Mouse (Mus musculus) Muller cell, postnatal 12 days (primary cell): Measurements from ENCODE around the gene Zwilch.
A peak's percentile ranks its signal among the peaks of the same experiment; 100 is the strongest.
"Not testable (repeated sequence)": the region's sequence is repeated elsewhere in the genome, so short reads cannot be mapped to it uniquely, and the experiment has no call there.

ENCODE experiments used
- DNase-seq: peaks from one replicate; pipeline ENCODE4 v3.0.0-alpha.2; 2015; ENCODE audit errors: inconsistent ontology term

Gene Zwilch

GRCm38 (mm10) chr9:64172816-64173665 is at the start of gene Zwilch, which contains the start of gene Rpl4:
Gene Zwilch, minus strand, starts transcription at chr9:64173104.
Gene Rpl4, plus strand, starts transcription at chr9:64173375.
- peak; percentile 97 for DNase-seq

- no peak for DNase-seq
Measured at GRCm38 (mm10) chr9:64222098-64222497, 49.2 kb upstream of the Zwilch start.

- DNase-seq: no peak
Measured at GRCm38 (mm10) chr9:64221480-64221879, 48.6 kb upstream of the Zwilch start.

- DNase-seq: no peak
Measured at GRCm38 (mm10) chr9:64220603-64221002, 47.7 kb upstream of the Zwilch start.

- DNase-seq: no peak
Measured at GRCm38 (mm10) chr9:64219772-64220420, 47.0 kb upstream of the Zwilch start.

GRCm38 (mm10) chr9:64219305-64219704 is 46.4 kb upstream of the Zwilch start:
- DNase-seq: no peak

- DNase-seq: no peak
Measured at GRCm38 (mm10) chr9:64217887-64218286, 45.0 kb upstream of the Zwilch start.

GRCm38 (mm10) chr9:64216641-64217040 is 43.7 kb upstream of the Zwilch start:
- DNase-seq: peak; percentile 32

- DNase-seq: no peak
Measured at GRCm38 (mm10) chr9:64216090-64216489, 43.2 kb upstream of the Zwilch start.

- DNase-seq: no peak
Measured at GRCm38 (mm10) chr9:64214452-64214851, 41.5 kb upstream of the Zwilch start.

GRCm38 (mm10) chr9:64207509-64208084 is 34.7 kb upstream of the Zwilch start:
- peak; percentile 88 for DNase-seq

GRCm38 (mm10) chr9:64202866-64203265 is 30.0 kb upstream of the Zwilch start:
- DNase-seq: peak; percentile 75

- DNase-seq: peak; percentile 73
Measured at GRCm38 (mm10) chr9:64202331-64202730, 29.4 kb upstream of the Zwilch start.

- DNase-seq: no peak
Measured at GRCm38 (mm10) chr9:64199897-64200296, 27.0 kb upstream of the Zwilch start.

- DNase-seq: not testable (repeated sequence)
Measured at GRCm38 (mm10) chr9:64198763-64199418, 26.0 kb upstream of the Zwilch start.

- no peak for DNase-seq
Measured at GRCm38 (mm10) chr9:64198068-64198762, 25.3 kb upstream of the Zwilch start.

- no peak for DNase-seq
Measured at GRCm38 (mm10) chr9:64197524-64197923, 24.6 kb upstream of the Zwilch start.

GRCm38 (mm10) chr9:64195554-64195953 is 22.6 kb upstream of the Zwilch start:
- no peak for DNase-seq

GRCm38 (mm10) chr9:64193879-64194278 is 21.0 kb upstream of the Zwilch start:
- DNase-seq: no peak

GRCm38 (mm10) chr9:64184166-64184840 is 11.4 kb upstream of the Zwilch start:
- no peak for DNase-seq

GRCm38 (mm10) chr9:64183295-64183694 is 10.4 kb upstream of the Zwilch start:
- not testable (repeated sequence) for DNase-seq
